Mouse (Mus musculus) myocyte (in vitro differentiated cells): ENCODE data around the gene Ddc. TPM values are rescaled to one million over a fixed set of nuclear protein-coding genes. Genes with fewer than 3 reads are reported as not detected.

Source experiments
- H3K27me3 ChIP-seq: one replicate; pipeline ENCODE4 v1.6.1; 2011; ENCODE audit not compliant: control insufficient read depth, insufficient read depth, insufficient read length
- H3K36me3 ChIP-seq: one replicate; pipeline ENCODE4 v1.6.1; 2011; ENCODE audit not compliant: control insufficient read depth, insufficient read depth
- H3K4me2 ChIP-seq: one replicate; pipeline ENCODE4 v1.6.1; 2011; ENCODE audit warnings: low read depth, control low read depth
- H3K4me3 ChIP-seq: one replicate; pipeline ENCODE4 v1.5.1; 2011; ENCODE audit warnings: mild to moderate bottlenecking, control low read depth, moderate library complexity
- H3K79me2 ChIP-seq: one replicate; pipeline ENCODE4 v1.6.1; 2011; ENCODE audit not compliant: control insufficient read depth, insufficient read depth
- H3ac ChIP-seq: one replicate; pipeline ENCODE4 v1.6.1; 2011; ENCODE audit not compliant: control insufficient read depth, insufficient read length
- CEBPB ChIP-seq: IDR thresholded peaks from 2 replicates; pipeline ENCODE4 v1.6.1; 2011; ENCODE audit warnings: mild to moderate bottlenecking, moderate library complexity; ENCODE audit not compliant: poor library complexity, insufficient read depth, severe bottlenecking
- E2F4 ChIP-seq: IDR thresholded peaks from one replicate; pipeline ENCODE4 v1.6.1; 2011; ENCODE audit warnings: mild to moderate bottlenecking, control low read depth, moderate library complexity; ENCODE audit not compliant: insufficient read depth
- MAX ChIP-seq: IDR thresholded peaks from one replicate; pipeline ENCODE4 v1.6.1; 2011; ENCODE audit warnings: low read depth, mild to moderate bottlenecking, control low read depth
- MYOD1 ChIP-seq, 3 experiments: IDR thresholded peaks; one replicate each; pipeline ENCODE4 v1.6.1; 2011; ENCODE audit warnings: control low read depth in 2 of 3, low read depth in 2 of 3, mild to moderate bottlenecking in 2 of 3, moderate library complexity in 1 of 3; ENCODE audit not compliant: insufficient read length in 2 of 3, control insufficient read depth in 1 of 3
- MYOG ChIP-seq, 3 experiments: IDR thresholded peaks; one replicate each; pipeline ENCODE4 v1.6.1; 2011; ENCODE audit warnings: control low read depth in 2 of 3, low read depth in 2 of 3, mild to moderate bottlenecking in 2 of 3; ENCODE audit not compliant: insufficient read length in 2 of 3, control insufficient read depth in 1 of 3, insufficient read depth in 1 of 3
- POLR2A ChIP-seq: IDR thresholded peaks from one replicate; pipeline ENCODE4 v1.6.1; 2011; ENCODE audit warnings: low read depth, mild to moderate bottlenecking, control low read depth, moderate library complexity; ENCODE audit not compliant: insufficient read length
- POLR2AphosphoS2 ChIP-seq: IDR thresholded peaks from one replicate; pipeline ENCODE4 v1.6.1; 2011; ENCODE audit warnings: low read depth, control low read depth; ENCODE audit not compliant: insufficient read length
- REST ChIP-seq: IDR thresholded peaks from one replicate; pipeline ENCODE4 v1.6.1; 2011; ENCODE audit warnings: mild to moderate bottlenecking, control low read depth, moderate library complexity; ENCODE audit not compliant: insufficient read depth, insufficient read length
- SRF ChIP-seq: IDR thresholded peaks from one replicate; pipeline ENCODE4 v1.6.1; 2011; ENCODE audit warnings: low read depth; ENCODE audit not compliant: control insufficient read depth, insufficient read length
- TCF12 ChIP-seq: IDR thresholded peaks from one replicate; pipeline ENCODE4 v1.6.1; 2011; ENCODE audit warnings: mild to moderate bottlenecking, control low read depth; ENCODE audit not compliant: poor library complexity, insufficient read depth, severe bottlenecking
- TCF3 ChIP-seq: IDR thresholded peaks from one replicate; pipeline ENCODE4 v1.6.1; 2011; ENCODE audit warnings: low read depth, control low read depth; ENCODE audit not compliant: insufficient read length
- USF1 ChIP-seq: IDR thresholded peaks from one replicate; pipeline ENCODE4 v1.6.1; 2011; ENCODE audit warnings: low read depth, mild to moderate bottlenecking, control low read depth, moderate library complexity
- polyA plus RNA-seq: library from polyadenylated mRNA; unstranded; fragments of >200 nt; fragmentation: generic; extraction: Trizol; gene quantifications from one replicate; pipeline ENCODE4 v1.2.1, GENCODE M21; 2012; ENCODE audit warnings: missing spikeins

Ddc gene
- polyA plus RNA-seq, 1 experiment: 7.5 TPM

DNA sequence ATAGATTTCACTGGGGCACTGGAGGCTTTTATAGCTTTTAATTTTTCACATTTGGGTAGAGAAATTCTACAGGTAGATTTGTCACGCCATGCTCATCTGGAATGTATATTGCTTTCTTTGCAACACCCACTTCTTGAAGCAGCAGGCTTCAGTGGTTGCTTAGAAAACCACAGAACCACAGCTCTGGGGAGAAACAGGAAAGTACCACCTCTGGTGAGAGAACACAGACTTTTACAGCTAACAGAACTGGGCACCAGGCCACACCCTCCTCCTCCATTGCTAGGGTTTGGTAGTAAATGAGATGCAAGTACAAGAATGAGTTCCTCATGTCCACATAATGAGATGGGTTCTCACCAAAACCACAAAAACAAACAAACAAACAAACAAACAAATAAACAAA is 131.8 kb downstream of the Ddc start:
- H3K27me3 ChIP-seq: no peaks in the 10 kb centered on the region
- no peaks in the 10 kb centered on the region for H3K36me3 ChIP-seq
- no peak for TF ChIP-seq TCF3
- TF ChIP-seq REST: no peak
- no peak for TF ChIP-seq SRF
- no peak for TF ChIP-seq TCF12
- no peak for TF ChIP-seq USF1
- no peak for TF ChIP-seq MAX
- TF ChIP-seq POLR2A: no peak
- TF ChIP-seq MYOG (IDR thresholded peaks at IDR 0.05; ENCODE audit: control insufficient read depth in 1 of 3, insufficient read depth in 1 of 3, insufficient read length in 2 of 3, low read depth in 2 of 3): no peak
- no peak for TF ChIP-seq E2F4
- TF ChIP-seq MYOD1 (IDR thresholded peaks at IDR 0.05; ENCODE audit: control insufficient read depth in 1 of 3, insufficient read length in 2 of 3, low read depth in 2 of 3): no peak
- TF ChIP-seq POLR2AphosphoS2: no peak
- TF ChIP-seq CEBPB: no peak
- H3K79me2 ChIP-seq: no peaks in the 10 kb centered on the region
- no peak overlapping the region for H3ac ChIP-seq
- H3K4me3 ChIP-seq: no peak overlapping the region
- H3K4me2 ChIP-seq: no peak overlapping the region

DNA sequence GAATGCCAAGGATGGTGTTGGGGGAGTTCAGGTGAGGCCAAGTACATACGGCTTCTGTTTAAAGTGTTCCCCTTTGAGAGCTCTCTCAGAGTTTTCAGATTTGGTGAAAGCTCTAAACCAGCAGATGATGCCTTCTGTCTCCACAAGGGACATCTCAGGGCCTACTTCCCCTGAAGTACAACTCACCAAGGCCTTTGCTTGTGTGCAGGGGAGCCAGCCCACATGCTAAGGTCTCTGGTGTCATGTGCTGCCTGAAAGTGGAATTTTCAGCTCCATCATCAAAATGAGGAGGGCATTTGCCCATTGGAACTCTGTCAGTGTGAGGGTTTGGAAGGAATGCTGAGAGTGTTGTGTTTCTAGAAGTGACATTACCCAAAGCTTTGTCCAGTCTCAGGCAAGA is 132.5 kb downstream of the Ddc start:
- H3K79me2 ChIP-seq: no peaks in the 10 kb centered on the region
- no peaks in the 10 kb centered on the region for H3K36me3 ChIP-seq
- H3ac ChIP-seq: no peak overlapping the region
- no peaks in the 10 kb centered on the region for H3K27me3 ChIP-seq
- TF ChIP-seq MAX: no peak
- TF ChIP-seq POLR2AphosphoS2: no peak
- TF ChIP-seq MYOD1 (IDR thresholded peaks at IDR 0.05; ENCODE audit: control insufficient read depth in 1 of 3, insufficient read length in 2 of 3, low read depth in 2 of 3): no peak
- TF ChIP-seq CEBPB: no peak
- TF ChIP-seq E2F4: no peak
- no peak for TF ChIP-seq USF1
- no peak for TF ChIP-seq POLR2A
- no peak for TF ChIP-seq REST
- TF ChIP-seq MYOG (IDR thresholded peaks at IDR 0.05; ENCODE audit: control insufficient read depth in 1 of 3, insufficient read depth in 1 of 3, insufficient read length in 2 of 3, low read depth in 2 of 3): no peak
- no peak for TF ChIP-seq SRF
- no peak for TF ChIP-seq TCF12
- no peak for TF ChIP-seq TCF3
- no peak overlapping the region for H3K4me3 ChIP-seq
- no peak overlapping the region for H3K4me2 ChIP-seq

Other genes starting within 250 kb of the Ddc start
- gene Ikzf1, start 213.1 kb downstream of the Ddc start, polyA plus RNA-seq: 0.19 TPM
- 3.8 TPM for gene Fignl1, start 89.2 kb downstream of the Ddc start, polyA plus RNA-seq
- 0.59 TPM for gene Grb10, start 140.5 kb upstream of the Ddc start, polyA plus RNA-seq